Mouse (Mus musculus): ENCODE data around the gene Ptprm. TPM values are rescaled to one million over a fixed set of nuclear protein-coding genes. Genes with fewer than 3 reads are reported as not detected.

Gene Ptprm
- polyA plus RNA-seq, 1 experiment from 2014 or later: 1.0 TPM

- no peak overlapping the region for H3K9ac ChIP-seq
- no peaks in the 10 kb centered on the region for H3K27me3 ChIP-seq
- no peak overlapping the region for H3K4me2 ChIP-seq
- H3K4me1 ChIP-seq (replicated peaks): no peaks in the 10 kb centered on the region
- H3K27ac ChIP-seq: no peak overlapping the region
- ATAC-seq (ENCODE audit: low read depth) (no peak), DNase-seq (no peak)
- H3K4me3 ChIP-seq (replicated peaks): no peak overlapping the region
- no peaks in the 10 kb centered on the region for H3K9me3 ChIP-seq (replicated peaks)
- WGBS (ENCODE audit: insufficient replicate concordance): 79% methylated on average over 4 of the region's 4 CpGs
- no peaks in the 10 kb centered on the region for H3K36me3 ChIP-seq
Observed at GRCm38 (mm10) chr17:67010136-67010535, 344.1 kb downstream of the Ptprm start.

- Histone ChIP-seq H3K9ac (no peak overlapping the region), H3K4me3 (replicated peaks) (no peak overlapping the region), H3K9me3 (replicated peaks) (no peaks in the 10 kb centered on the region), H3K36me3 (no peaks in the 10 kb centered on the region), H3K27ac (no peak overlapping the region), H3K4me2 (no peak overlapping the region), H3K27me3 (no peaks in the 10 kb centered on the region), H3K4me1 (replicated peaks) (no peaks in the 10 kb centered on the region)
- ATAC-seq (ENCODE audit: low read depth) (no peak), DNase-seq (no peak)
- 76% methylated on average over 9 of the region's 9 CpGs for WGBS (ENCODE audit: insufficient replicate concordance)
Observed at GRCm38 (mm10) chr17:67008137-67008536, 346.1 kb downstream of the Ptprm start.

- DNase-seq: no peak
- H3K9me3 ChIP-seq (replicated peaks): no peaks in the 10 kb centered on the region
Observed at GRCm38 (mm10) chr17:67006740-67007385, 347.4 kb downstream of the Ptprm start.

GRCm38 (mm10) chr17:66996882-66997281, 357.4 kb downstream of the Ptprm start:
- WGBS (ENCODE audit: insufficient replicate concordance): 50% methylated on average over 2 of the region's 2 CpGs
- H3K9me3 ChIP-seq (replicated peaks): peaks cover 11% of the 10 kb centered on the region
- ATAC-seq (ENCODE audit: low read depth) (no peak), DNase-seq (no peak)
- H3K4me3 ChIP-seq (replicated peaks): no peak overlapping the region
- H3K4me2 ChIP-seq: no peak overlapping the region
- no peaks in the 10 kb centered on the region for H3K36me3 ChIP-seq
- no peak overlapping the region for H3K27ac ChIP-seq
- H3K27me3 ChIP-seq: no peaks in the 10 kb centered on the region
- H3K9ac ChIP-seq: no peak overlapping the region
- H3K4me1 ChIP-seq (replicated peaks): no peaks in the 10 kb centered on the region

More at GRCm38 (mm10) chr17:67006740-67007385, 347.4 kb downstream of the Ptprm start:
- H3K27ac ChIP-seq: no peak overlapping the region
- H3K4me1 ChIP-seq (replicated peaks): no peaks in the 10 kb centered on the region
- H3K27me3 ChIP-seq: no peaks in the 10 kb centered on the region
- no peak overlapping the region for H3K4me3 ChIP-seq (replicated peaks)
- ATAC-seq (ENCODE audit: low read depth): no peak
- no peak overlapping the region for H3K4me2 ChIP-seq
- no peak overlapping the region for H3K9ac ChIP-seq
- H3K36me3 ChIP-seq: no peaks in the 10 kb centered on the region
- WGBS (ENCODE audit: insufficient replicate concordance): 71% methylated on average over 14 of the region's 14 CpGs

GRCm38 (mm10) chr17:66996016-66996415, 358.2 kb downstream of the Ptprm start:
- no peak overlapping the region for H3K27ac ChIP-seq
- WGBS (ENCODE audit: insufficient replicate concordance): 66% methylated on average over 6 of the region's 6 CpGs
- no peak for ATAC-seq (ENCODE audit: low read depth)
- no peak for DNase-seq
- no peaks in the 10 kb centered on the region for H3K36me3 ChIP-seq
- H3K4me3 ChIP-seq (replicated peaks): no peak overlapping the region
- H3K27me3 ChIP-seq: no peaks in the 10 kb centered on the region
- H3K9me3 ChIP-seq (replicated peaks): peaks cover 11% of the 10 kb centered on the region
- H3K4me2 ChIP-seq: no peak overlapping the region
- H3K4me1 ChIP-seq (replicated peaks): no peaks in the 10 kb centered on the region
- H3K9ac ChIP-seq: no peak overlapping the region

- H3K27me3 ChIP-seq: no peaks in the 10 kb centered on the region
- no peak overlapping the region for H3K4me2 ChIP-seq
- H3K36me3 ChIP-seq: no peaks in the 10 kb centered on the region
- DNase-seq: no peak
- no peaks in the 10 kb centered on the region for H3K9me3 ChIP-seq (replicated peaks)
- H3K4me1 ChIP-seq (replicated peaks): no peaks in the 10 kb centered on the region
- ATAC-seq (ENCODE audit: low read depth): no peak
- no peak overlapping the region for H3K4me3 ChIP-seq (replicated peaks)
- no peak overlapping the region for H3K27ac ChIP-seq
- H3K9ac ChIP-seq: no peak overlapping the region
- 71% methylated on average over 4 of the region's 4 CpGs for WGBS (ENCODE audit: insufficient replicate concordance)
Observed at GRCm38 (mm10) chr17:66991815-66992214, 362.4 kb downstream of the Ptprm start.

GRCm38 (mm10) chr17:66990761-66991160, 363.5 kb downstream of the Ptprm start:
- Histone ChIP-seq H3K9ac (no peak overlapping the region), H3K4me1 (replicated peaks) (no peaks in the 10 kb centered on the region), H3K4me3 (replicated peaks) (no peak overlapping the region), H3K27ac (no peak overlapping the region), H3K4me2 (no peak overlapping the region), H3K9me3 (replicated peaks) (no peaks in the 10 kb centered on the region), H3K36me3 (no peaks in the 10 kb centered on the region), H3K27me3 (no peaks in the 10 kb centered on the region)
- no peak for DNase-seq
- ATAC-seq (ENCODE audit: low read depth): no peak
- 50% methylated on average over 2 of the region's 2 CpGs for WGBS (ENCODE audit: insufficient replicate concordance)

GRCm38 (mm10) chr17:66988014-66988413, 366.2 kb downstream of the Ptprm start:
- Histone ChIP-seq H3K36me3 (no peaks in the 10 kb centered on the region), H3K4me3 (replicated peaks) (no peak overlapping the region), H3K9me3 (replicated peaks) (no peaks in the 10 kb centered on the region), H3K9ac (no peak overlapping the region), H3K27me3 (no peaks in the 10 kb centered on the region), H3K4me1 (replicated peaks) (no peaks in the 10 kb centered on the region), H3K27ac (no peak overlapping the region), H3K4me2 (no peak overlapping the region)
- 65% methylated on average over 1 of the region's 1 CpGs for WGBS (ENCODE audit: insufficient replicate concordance)
- ATAC-seq (ENCODE audit: low read depth): no peak
- DNase-seq: no peak

- ATAC-seq (ENCODE audit: low read depth) (no peak), DNase-seq (no peak)
- Histone ChIP-seq H3K36me3 (no peaks in the 10 kb centered on the region), H3K9me3 (replicated peaks) (no peaks in the 10 kb centered on the region), H3K27me3 (no peaks in the 10 kb centered on the region), H3K9ac (no peak overlapping the region), H3K4me2 (no peak overlapping the region), H3K4me1 (replicated peaks) (no peaks in the 10 kb centered on the region), H3K27ac (no peak overlapping the region), H3K4me3 (replicated peaks) (no peak overlapping the region)
- WGBS (ENCODE audit: insufficient replicate concordance): 71% methylated on average over 2 of the region's 2 CpGs
Observed at GRCm38 (mm10) chr17:66981649-66982048, 372.6 kb downstream of the Ptprm start.

GRCm38 (mm10) chr17:66979971-66980370, 374.3 kb downstream of the Ptprm start:
- Histone ChIP-seq H3K27ac (no peak overlapping the region), H3K9me3 (replicated peaks) (no peaks in the 10 kb centered on the region), H3K9ac (no peak overlapping the region), H3K4me1 (replicated peaks) (no peaks in the 10 kb centered on the region), H3K4me2 (no peak overlapping the region), H3K27me3 (no peaks in the 10 kb centered on the region), H3K4me3 (replicated peaks) (no peak overlapping the region), H3K36me3 (no peaks in the 10 kb centered on the region)
- 51% methylated on average over 5 of the region's 5 CpGs for WGBS (ENCODE audit: insufficient replicate concordance)
- DNase-seq (no peak), ATAC-seq (ENCODE audit: low read depth) (no peak)

GRCm38 (mm10) chr17:66976490-66976889, 377.8 kb downstream of the Ptprm start:
- Histone ChIP-seq H3K4me3 (replicated peaks) (no peak overlapping the region), H3K27ac (no peak overlapping the region), H3K4me1 (replicated peaks) (no peaks in the 10 kb centered on the region), H3K9me3 (replicated peaks) (no peaks in the 10 kb centered on the region), H3K4me2 (no peak overlapping the region), H3K9ac (no peak overlapping the region), H3K27me3 (no peaks in the 10 kb centered on the region), H3K36me3 (no peaks in the 10 kb centered on the region)
- no peak for ATAC-seq (ENCODE audit: low read depth)
- DNase-seq: no peak
- 68% methylated on average over 5 of the region's 5 CpGs for WGBS (ENCODE audit: insufficient replicate concordance)

GRCm38 (mm10) chr17:66972976-66973375, 381.3 kb downstream of the Ptprm start:
- no peak overlapping the region for H3K4me2 ChIP-seq
- no peak for DNase-seq
- no peak overlapping the region for H3K27ac ChIP-seq
- H3K27me3 ChIP-seq: no peaks in the 10 kb centered on the region
- ATAC-seq (ENCODE audit: low read depth): no peak
- H3K4me1 ChIP-seq (replicated peaks): no peaks in the 10 kb centered on the region
- no peaks in the 10 kb centered on the region for H3K36me3 ChIP-seq
- no peaks in the 10 kb centered on the region; the same call in 1 of the 2 replicates for H3K9me3 ChIP-seq (replicated peaks)
- H3K4me3 ChIP-seq (replicated peaks): no peak overlapping the region
- no peak overlapping the region for H3K9ac ChIP-seq
- WGBS (ENCODE audit: insufficient replicate concordance): 62% methylated on average over 3 of the region's 3 CpGs
